Mouse (Mus musculus): ENCODE data around the gene Nedd9.

The Nedd9 gene

DNA sequence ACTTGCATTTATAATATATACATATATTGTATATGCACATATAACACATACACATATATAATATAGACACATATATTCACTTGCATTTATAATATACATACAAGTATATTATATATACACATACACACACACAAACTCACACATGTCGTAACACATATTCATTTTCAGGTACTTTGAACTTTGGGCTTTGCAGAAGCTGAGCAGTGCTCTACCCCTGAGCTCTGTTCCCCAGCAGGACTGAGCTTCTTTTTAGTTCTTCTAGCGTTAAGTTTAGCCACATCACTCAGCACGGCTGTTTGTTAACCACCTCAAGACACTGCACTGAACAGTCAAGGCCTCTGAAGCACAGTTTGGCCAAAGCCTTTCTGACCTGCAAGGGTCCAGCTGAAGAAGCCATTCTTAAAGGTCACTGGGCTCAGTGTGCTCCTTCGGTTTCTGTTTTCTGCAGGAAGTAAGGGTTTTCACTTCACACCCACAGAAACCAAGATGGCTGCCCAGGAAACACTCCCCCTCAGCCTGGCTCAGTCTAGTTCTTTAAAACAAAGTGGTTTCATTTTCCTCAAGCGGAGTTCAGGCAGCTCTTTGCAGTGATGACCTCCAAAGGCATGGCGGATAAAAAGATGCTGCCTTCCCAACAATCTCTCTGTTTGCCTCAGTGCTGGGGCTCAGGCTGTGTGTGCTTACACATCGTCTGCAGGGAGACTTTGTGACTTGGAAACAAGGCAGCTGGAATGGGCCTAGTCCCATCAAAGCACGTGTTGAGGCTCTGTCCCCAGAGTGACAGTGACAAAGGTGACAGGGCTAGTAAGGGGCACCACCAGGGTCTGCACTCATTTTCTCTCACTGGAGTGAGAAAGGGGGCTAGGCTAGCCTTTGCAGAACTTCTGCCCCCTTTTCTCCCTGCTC is 114.4 kb downstream of the Nedd9 start:
- no peak for DNase-seq (ENCODE audit: inconsistent ontology term)

DNA sequence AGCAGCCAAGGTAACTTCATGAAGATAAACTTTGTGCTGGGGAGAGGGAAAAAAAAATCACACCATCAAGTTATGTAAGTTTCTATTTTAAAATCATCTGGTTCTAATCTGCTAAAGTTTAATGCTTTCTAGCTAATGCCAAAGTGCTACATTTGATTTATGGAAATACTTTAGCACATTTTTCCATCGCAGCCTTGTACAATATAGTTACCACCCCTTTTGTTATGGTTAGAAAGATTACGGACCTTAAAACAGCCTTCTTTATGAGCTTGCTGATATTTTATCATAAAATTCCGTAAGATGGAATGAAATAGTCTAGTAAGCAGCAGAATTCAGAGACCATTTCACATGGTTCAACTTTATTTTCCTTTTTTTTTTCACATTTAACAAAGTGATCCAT is 115.6 kb downstream of the Nedd9 start:
- no peak for DNase-seq (ENCODE audit: inconsistent ontology term)

DNA sequence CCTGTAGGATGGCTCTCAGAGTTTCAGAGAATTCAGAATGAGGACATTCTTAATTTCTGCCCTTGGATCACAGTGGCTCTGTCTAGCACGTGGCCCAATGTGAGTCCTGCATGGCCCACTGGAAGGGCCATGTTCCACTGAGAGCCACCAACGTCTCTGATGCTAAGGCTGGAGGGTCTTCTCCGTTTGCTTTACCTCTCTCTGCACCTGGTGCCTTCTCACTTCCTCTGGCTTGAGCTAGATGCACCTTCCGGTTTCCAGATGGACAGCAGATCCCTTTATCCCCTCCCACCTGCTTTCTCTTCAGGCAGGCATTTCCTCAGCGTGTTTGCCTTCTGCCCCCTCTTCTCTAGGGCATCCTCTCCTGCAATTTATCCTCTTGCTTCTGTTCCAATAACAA is 118.5 kb downstream of the Nedd9 start:
- no peak for DNase-seq (ENCODE audit: inconsistent ontology term)

DNA sequence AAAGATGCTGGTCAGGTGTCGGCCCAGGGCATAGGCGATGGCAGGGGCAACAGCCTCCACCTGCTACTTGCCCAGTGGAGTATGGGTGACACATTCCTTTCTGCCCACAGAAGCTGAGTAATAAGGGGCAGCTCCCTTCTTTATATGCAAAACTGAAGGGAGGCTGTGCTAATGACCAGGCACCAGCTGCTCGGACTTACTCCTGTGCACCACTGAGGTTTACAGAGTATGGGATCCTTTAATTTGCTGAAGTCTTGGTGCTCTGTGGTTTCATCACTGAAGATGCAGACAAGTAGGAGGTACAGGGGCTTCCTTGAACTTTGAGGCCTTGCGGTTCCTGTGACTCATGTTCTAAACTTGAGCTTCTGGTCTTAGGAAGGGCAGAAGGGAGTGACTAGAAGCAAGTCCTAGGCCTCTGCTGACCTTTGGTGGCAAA is 120.0 kb downstream of the Nedd9 start:
- DNase-seq (ENCODE audit: inconsistent ontology term) = peak; percentile 72

DNA sequence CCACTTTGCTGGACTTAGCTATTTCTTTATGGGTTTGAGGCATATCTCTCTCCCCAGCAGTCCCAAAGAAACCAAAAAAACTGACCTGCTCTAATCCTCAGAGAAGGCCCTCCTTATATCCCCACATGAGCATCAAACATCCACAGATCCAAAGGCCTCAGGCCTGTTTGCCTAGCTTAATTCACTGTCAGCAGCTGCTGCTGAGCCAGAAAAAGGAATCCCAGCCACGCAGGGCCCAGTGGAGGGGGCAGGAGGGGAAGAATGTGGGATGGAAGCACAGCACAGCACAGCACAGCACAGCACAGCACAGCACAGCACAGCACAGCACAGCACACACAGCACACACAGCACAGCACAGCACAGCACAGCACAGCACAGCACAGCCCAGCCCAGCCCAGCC is 120.6 kb downstream of the Nedd9 start:
- peak; percentile 66 for DNase-seq (ENCODE audit: inconsistent ontology term)

DNA sequence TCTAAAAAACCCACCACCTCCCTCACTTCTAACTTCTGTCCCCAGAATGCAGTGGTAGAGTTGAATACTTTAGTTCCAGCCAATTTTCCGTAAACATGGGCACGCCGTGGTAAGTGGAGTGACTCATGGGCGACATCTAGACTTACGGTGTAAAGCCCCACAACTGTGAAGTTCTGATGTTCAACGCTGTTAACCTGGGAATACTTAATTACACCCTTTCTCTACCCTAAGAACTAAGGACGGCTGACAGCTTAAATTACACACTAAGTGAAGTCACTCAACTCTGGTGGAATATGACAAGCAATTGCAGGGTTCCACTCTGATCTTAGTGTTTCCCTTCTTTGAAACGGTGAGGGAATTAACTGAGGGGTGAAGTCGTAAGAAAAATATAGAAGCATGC is 122.9 kb downstream of the Nedd9 start:
- no peak for DNase-seq (ENCODE audit: inconsistent ontology term)

DNA sequence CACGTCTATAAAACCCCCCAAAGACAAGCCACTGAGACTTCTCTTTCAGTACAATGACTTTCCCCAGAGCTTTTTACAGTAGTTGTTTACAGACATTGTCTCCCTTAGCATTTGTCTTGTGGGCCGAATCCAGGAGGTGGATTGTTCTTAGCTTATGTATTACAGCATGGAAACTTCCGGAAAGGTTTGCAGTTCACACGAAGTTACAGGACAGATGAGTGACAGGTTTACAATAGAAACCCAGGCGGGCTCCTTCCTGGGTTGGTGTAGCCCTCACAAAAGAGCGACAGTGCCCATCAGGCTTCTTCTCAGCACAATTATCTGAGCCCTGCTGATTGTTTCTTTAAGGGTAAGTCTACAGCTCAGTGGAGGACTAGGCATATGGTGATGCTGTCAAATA is 124.3 kb downstream of the Nedd9 start:
- DNase-seq (ENCODE audit: inconsistent ontology term) = no peak

DNA sequence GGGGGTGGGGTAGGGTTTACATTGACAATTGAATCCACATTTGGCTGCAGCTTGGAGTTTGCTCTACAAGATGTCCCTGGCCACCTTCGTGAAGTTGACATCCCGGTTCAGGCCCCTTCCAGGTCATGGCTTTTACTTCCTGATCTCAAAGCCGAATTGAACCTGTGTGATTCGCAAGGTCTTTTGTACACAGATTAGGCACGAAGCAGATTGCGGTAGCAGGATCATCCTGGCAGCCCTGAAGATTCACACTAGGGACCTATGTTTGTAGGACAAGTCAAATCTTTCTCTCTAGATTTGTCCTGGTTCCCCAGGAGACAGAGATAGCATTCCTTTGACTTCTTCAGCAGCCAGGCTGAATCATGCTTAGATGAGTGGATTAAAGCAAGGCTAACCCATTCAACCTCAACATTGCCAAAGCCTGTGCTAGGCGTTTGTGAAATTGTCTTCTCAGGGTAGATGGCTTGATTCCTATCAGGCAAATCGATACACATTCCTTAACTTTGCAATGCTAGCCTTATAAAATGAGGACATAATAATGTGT is 126.8 kb downstream of the Nedd9 start:
- DNase-seq (ENCODE audit: inconsistent ontology term) = peak; percentile 52

DNA sequence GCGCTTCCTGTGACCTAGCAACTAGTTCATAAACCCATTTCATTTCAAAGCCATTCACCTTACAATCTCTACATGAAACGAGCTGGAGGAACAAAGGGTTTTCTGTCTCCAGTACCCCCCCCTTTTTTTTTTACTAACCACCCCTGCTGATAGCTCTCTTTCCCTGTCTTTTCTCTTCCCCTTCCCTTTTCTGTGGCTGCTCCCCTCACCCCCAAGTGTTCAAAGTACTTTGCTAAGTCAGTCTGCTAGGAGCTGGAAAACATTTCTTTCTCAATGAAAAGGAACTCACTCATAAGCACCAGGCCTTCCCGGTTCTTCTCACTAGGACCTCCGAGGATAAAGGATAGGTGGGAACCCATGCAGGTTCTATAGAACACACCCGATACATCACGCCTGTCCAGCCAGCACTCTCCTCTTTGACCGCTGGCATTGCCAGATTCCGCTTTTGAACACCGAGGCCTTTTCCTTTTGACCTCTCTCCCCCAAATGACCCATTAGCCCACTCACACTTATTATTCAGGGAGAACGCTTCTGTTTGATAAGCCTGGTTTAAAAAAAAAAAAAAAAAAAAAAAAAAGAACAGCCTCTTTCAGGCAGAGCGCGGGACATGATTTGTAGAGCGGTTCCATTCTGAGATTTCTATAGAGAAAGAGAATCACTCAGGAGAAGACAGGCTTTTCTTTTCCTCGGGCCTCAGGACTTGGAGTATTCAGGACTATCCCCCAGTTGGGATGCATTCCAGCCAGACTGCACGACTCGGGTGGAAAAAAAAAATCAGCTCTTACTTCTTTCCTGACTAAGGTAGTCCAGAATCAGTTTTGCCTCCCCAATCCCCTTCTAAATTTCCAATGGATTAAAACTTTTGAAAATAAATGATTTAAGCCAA is 127.6 kb downstream of the Nedd9 start:
- DNase-seq (ENCODE audit: inconsistent ontology term) = peak; percentile 42

DNA sequence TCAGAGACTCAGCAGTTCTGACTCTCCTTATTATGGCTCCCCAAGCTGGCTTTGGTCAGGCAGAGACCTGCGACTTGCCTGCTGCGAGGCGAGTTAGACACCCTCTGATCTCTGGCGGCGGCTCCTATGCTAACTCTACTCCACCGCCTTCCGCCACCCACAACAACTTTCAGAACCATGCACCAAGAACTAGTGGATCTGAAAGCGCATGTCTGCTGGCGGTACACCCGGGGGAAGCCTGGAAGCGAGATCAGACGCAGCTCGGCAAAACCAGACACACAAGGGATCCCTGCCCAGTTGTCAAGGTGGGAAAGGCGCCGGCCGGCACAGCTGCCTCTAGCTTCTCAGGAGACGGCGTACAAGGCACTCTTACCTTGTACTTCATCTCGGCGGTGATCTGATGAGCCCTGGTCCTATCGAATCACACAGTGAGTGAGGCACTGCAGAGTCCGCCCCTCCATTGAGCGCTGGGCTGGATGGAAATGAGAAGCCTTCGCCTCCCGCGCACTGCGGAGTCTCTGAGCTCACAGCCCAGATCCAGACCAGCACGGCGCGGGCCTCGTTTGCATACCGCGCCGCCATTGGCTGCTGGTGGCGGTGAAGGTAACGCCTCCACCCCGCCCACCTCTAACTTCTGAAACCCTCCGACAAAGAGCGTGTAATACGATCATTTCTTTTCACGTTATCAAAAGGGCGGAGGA is 128.5 kb downstream of the Nedd9 start:
- peak; percentile 96 for DNase-seq (ENCODE audit: inconsistent ontology term)

DNA sequence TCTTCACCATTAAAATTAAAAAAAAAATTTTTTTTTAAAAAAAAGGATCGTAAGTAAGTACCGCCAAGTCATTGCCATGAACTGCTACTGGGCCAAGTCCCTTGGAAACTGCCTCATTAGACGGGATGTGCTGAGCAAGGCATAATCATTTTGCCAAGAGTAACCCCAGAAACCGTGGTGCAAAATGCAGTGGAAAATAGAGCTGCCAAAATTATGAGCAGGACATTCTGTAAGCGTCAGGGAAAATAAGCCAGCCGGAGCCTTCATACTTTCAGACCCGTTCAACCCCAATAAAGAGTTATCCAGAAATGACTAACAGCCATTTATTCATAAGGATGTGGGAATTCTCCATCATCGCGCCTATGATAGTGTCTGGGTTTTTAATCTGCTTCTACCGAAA is 129.2 kb downstream of the Nedd9 start:
- DNase-seq (ENCODE audit: inconsistent ontology term) = peak; percentile 53

DNA sequence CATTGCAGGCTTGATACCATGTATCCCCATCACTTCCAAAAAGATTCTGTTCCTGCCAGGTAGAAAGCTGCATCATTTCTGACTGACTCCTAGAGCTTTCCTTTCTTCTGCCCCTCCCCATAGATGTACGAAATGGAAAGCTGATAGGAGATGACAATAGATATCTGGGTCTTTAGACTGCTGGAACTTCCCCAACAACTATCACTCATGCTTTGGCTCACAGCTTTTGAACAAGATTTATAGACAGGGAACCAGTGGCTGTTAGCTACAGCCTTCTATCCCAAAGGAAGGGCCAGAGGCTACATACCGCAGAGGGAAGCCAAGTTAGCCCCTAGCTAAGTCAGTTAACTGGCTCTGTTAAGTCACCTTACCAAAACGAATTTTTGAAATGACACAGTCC is 129.6 kb downstream of the Nedd9 start:
- DNase-seq (ENCODE audit: inconsistent ontology term) = peak; percentile 25

DNA sequence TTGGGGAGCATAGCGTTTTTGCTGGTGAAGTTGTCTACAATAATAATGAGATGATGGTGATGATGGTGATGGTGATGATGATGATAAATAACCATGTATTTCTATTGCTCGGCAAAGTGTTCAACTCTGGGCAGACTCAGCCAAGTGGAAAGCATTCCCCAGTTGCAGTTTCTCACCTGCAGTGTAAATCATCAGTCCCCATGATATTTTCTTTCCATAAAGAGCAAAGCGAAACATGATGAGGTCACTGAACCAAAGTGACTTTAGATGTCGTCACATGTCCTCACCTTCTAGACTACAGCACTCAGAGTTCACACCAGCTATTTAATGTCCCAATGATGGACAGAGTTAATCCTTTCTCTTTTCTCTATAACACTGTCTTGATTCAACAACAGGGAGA is 130.0 kb downstream of the Nedd9 start:
- no peak for DNase-seq (ENCODE audit: inconsistent ontology term)

DNA sequence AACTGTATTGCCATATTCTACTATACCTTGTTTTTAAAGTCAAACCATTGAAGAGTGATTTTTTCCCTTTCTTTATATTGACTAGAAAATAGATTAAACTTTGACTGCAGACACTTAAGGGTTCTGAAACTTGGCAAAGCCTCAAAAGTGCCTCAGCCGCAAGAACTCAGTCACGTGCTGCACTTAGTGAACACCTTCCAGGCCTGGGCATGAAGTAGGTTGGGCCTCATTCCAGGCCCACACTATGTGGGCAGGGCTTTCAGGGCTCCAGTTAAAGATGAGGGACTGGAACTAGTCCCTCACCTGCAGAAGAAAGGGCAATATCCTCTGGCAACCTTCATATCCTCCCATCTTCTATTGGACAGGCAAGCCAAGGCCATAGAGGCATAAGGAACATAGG is 131.6 kb downstream of the Nedd9 start:
- DNase-seq (ENCODE audit: inconsistent ontology term) = no peak

DNA sequence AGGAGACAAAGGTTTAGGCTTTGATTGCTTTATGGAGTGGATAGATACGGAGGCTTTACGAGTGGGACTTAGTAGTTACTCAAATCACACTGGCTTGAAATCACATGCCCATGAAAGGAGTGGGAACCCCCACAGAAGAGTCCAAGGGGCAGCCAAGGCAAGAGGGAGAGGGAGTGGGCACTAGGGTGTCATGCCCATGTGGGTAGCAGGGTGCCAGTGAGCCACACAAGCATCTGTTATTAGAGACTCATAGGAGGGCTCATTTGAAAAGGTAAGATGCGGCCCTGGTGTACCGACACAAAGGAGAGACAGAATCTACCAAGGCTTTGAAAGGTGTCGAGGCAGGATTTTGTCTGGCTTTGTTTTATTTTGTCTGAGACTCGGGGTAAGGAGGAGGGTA is 132.6 kb downstream of the Nedd9 start:
- no peak for DNase-seq (ENCODE audit: inconsistent ontology term)

DNA sequence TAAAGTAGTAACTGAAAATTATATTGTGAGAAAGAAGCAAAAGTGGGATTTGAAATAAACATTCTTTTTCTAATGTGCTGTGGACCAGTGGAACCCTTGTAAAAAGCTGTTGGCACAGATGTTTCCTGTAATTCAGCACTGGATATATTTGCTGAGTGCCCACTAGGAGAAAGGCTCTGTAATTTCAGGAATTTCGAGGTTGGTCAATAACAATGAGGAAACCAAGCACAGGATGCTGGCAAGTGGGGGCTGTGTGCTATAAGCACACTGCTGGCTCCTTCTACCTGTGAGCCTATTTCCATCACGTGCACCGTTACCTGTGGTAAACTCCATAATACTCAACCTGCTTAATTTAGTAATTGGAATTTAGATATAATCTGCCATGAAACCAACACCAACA is 133.5 kb downstream of the Nedd9 start:
- DNase-seq (ENCODE audit: inconsistent ontology term) = no peak

DNA sequence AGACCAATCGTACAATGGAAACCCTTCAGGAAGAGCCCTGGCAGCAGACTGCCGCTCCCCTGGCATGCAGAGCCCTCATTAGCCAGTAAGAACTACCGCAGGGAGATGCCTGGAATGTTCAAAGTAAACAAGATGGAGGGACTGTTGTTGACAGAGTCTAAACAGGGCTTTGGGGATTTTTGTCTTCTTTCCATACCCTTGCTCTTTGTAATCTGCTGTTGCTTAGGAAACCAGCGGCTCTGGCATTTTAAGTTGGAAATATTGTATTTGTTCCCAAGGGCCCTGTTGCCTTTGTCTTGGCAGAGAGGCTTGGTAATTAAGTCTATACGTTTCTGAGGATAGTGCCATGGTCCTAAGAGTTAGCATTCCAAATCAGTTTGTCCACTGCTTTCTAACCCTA is 134.8 kb downstream of the Nedd9 start:
- peak; percentile 89 for DNase-seq (ENCODE audit: inconsistent ontology term)

DNA sequence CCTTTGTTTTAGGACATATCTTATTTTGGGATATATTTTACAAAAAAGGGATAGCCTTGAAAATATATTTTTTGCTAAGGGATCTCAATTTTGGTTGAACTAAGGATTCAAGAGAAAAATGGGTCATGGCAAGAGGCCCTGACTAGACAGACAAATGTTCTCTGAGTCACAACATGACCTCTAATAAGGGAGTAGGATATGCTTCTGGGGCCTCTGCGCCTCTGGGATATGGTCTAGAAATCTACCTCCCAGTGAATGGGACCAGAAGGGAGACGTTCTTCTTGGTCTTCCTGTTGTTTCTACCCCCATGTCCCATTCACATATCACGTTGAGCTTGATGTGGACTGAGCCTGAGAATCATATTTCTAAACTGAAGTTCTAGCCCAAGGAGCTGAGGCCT is 136.6 kb downstream of the Nedd9 start:
- no peak for DNase-seq (ENCODE audit: inconsistent ontology term)

DNA sequence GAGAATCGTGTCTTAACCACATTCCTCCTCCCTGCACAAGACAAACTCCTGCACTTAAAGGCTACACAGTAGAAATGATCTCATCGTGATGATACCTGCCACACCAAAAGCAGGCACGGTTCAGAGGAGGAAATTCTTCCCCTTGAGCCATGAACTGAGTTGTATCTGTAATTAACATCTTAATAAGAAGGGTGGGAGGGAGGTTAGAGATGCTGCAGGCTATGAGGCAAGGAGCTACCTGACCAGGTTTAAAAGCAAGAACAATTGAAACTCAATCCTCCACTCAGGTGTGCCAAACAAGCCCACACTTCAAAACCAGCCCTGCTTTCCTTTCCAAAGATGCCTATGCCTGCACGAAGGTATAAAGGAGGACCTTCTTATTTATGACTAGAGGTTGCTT is 137.4 kb downstream of the Nedd9 start:
- no peak for DNase-seq (ENCODE audit: inconsistent ontology term)

DNA sequence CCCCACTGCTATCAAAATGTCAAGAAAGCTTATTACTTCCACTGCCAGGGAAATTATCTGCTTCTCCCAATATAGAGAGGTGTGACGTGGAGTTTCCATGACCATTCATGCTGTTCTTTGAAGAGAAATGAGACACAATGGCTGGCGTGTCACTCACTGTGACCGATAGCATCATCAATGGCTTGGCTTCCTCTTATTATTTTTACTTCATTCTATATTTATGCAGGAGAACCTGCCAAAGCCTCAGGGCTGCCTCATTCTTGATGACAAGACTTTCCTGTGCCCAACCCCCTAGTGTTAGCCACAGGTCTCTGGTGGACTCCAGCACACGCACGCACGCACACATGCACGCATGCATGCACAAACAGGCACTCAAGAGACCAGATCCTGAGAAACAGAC is 141.4 kb downstream of the Nedd9 start:
- DNase-seq (ENCODE audit: inconsistent ontology term) = no peak

DNA sequence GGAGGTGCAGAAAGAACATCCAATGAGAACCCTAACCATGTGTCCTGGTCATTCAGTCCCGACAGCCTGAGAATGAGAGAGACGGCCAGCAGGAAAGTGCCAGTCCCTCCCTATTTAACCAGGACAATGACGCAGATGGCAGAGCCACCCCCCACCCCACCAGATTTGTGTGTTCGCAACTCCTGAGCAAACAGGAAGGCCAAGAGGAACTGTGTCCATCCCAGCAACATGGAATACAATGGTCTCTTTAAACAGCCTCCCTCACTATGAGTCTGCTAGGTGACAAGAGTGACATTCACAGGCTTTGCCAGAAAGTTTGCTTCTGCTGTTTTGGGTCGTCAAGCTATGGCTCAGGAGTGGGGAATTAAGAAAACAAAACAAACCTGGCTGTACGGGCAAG is 141.9 kb downstream of the Nedd9 start:
- DNase-seq (ENCODE audit: inconsistent ontology term) = no peak

DNA sequence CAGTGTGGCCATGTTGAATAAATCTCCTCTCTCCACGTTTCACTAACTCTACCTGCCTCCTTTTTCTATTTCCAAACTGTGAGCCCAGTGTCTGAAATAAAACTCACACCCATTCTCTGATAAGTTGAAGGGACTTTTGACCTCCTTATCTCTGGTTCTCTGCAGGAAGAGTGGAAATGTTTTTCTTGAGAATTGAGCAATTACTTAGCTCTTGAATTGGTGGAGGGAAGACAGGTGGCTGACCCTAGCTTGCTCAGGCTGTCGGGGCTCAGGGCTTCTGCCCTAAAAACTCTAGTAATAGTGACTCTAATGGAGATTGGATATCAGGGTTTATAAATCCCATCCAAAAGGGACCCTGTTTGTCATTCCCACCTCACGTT is 143.3 kb downstream of the Nedd9 start:
- DNase-seq (ENCODE audit: inconsistent ontology term) = no peak

Data from Muller cell, postnatal 12 days (primary cell).